Mouse (Mus musculus) gastrocnemius, adult 2 months (tissue): ENCODE data around the gene Atp8b2. TPM values are rescaled to one million over a fixed set of nuclear protein-coding genes. Genes with fewer than 3 reads are reported as not detected.

Source experiments
- DNase-seq: peaks from one replicate; pipeline ENCODE4 v3.0.0; 2022
- H3K27ac ChIP-seq: fragments of 200-600 bp; 2 replicates; pipeline ENCODE4 v1.8.1; 2022; ENCODE audit warnings: mild to moderate bottlenecking
- H3K4me3 ChIP-seq: fragments of 200-600 bp; 2 replicates; pipeline ENCODE4 v1.8.1; 2022; ENCODE audit warnings: mild to moderate bottlenecking, moderate library complexity
- CTCF ChIP-seq: fragments of 200-600 bp; IDR thresholded peaks from 2 replicates; pipeline ENCODE4 v1.8.1; 2022; ENCODE audit warnings: antibody characterized with exemption, mild to moderate bottlenecking, moderate library complexity
- intact Hi-C: fragments of 180-260 bp; cut with DNase I; formaldehyde crosslinking; loops from one replicate; pipeline ENCODE4 v1.15.1; 2025
- total RNA-seq, 2 experiments: library from RNA; stranded (reverse); gene quantifications; 2 replicates each; pipeline ENCODE4 v1.2.3; 2021

Atp8b2 gene
- total RNA-seq, 2 experiments from 2014 or later: 6.0 to 9.8 TPM

DNA sequence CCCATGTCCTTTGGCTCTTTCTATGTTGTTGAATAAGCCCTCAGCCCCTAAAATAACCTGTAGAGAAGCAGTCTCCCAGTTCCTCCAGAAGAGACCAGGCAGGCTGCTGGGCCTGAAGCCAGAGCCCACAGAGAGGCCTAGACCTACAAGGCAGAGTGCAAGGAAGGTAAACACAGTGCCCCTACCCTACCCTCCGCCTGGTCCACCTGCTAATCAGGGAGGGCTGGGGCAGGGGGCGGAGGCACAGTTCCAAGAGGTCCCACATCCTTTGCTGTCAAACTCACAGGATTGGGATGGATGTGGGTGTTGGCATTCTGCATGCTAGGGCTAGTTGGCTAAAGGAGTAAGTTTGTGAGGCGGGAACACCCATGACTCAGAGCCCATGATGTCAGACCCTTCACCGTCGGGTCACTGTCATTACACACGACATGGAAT is 51.2 kb downstream of the Atp8b2 start:
- DNase-seq: peak; percentile 49
- peak overlapping the region; percentile 95 for H3K27ac ChIP-seq
- intact Hi-C loops: no loop called here
- TF ChIP-seq CTCF: no peak
- H3K4me3 ChIP-seq: peak overlapping the region; percentile 87

GRCm38 (mm10) chr3:89911207-89911606 is 52.1 kb downstream of the Atp8b2 start:
- no peak for TF ChIP-seq CTCF
- Histone ChIP-seq H3K4me3 (peak overlapping the region; percentile 5; the same call in 1 of the 2 replicates), H3K27ac (peak overlapping the region; percentile 95; the same call in 1 of the 2 replicates)
- peak; percentile 47 for DNase-seq
- intact Hi-C loops: no loop called here

GRCm38 (mm10) chr3:89909703-89910542 is 53.4 kb downstream of the Atp8b2 start:
- TF ChIP-seq CTCF: no peak
- DNase-seq: peak; percentile 56
- peak overlapping the region; percentile 48 for H3K27ac ChIP-seq
- H3K4me3 ChIP-seq: peak overlapping the region; percentile 6; the same call in 1 of the 2 replicates
- intact Hi-C loops: no loop called here

GRCm38 (mm10) chr3:89908836-89909235 is 54.5 kb downstream of the Atp8b2 start:
- H3K4me3 ChIP-seq: no peak overlapping the region
- DNase-seq: no peak
- intact Hi-C loops: no loop called here
- TF ChIP-seq CTCF: no peak
- no peak overlapping the region for H3K27ac ChIP-seq

GRCm38 (mm10) chr3:89907846-89908245 is 55.5 kb downstream of the Atp8b2 start:
- intact Hi-C loops: no loop called here
- no peak for DNase-seq
- TF ChIP-seq CTCF: no peak
- Histone ChIP-seq H3K4me3 (no peak overlapping the region), H3K27ac (no peak overlapping the region)

DNA sequence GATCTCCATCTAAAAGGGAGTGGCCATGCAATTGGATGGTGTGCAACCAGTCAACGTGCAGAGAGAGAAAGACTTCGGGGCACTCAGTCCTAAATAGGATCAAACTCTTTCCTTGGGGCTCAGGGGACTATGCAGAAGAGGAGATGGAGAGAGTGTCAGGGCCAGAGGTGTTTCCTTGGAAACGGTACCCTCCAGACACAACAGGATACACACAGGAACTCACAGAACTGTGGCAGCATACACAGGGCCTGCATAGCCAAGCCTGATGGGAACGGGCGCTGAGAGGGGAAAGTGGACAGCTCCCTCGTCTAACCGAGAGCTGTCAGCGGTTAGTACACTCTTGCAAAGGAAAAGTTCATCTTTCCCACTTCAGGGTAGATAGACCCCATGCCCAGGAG is 63.8 kb downstream of the Atp8b2 start:
- intact Hi-C loops: no loop called here
- H3K27ac ChIP-seq: peak overlapping the region; percentile 61
- no peak for TF ChIP-seq CTCF

GRCm38 (mm10) chr3:89898870-89899510 is 64.3 kb downstream of the Atp8b2 start:
- Histone ChIP-seq H3K4me3 (no peak overlapping the region), H3K27ac (peak overlapping the region; percentile 61)
- no peak for TF ChIP-seq CTCF
- intact Hi-C loops: no loop called here
- DNase-seq: no peak

More for the DNA sequence above, 63.8 kb downstream of the Atp8b2 start:
- H3K4me3 ChIP-seq: no peak overlapping the region
- no peak for DNase-seq

DNA sequence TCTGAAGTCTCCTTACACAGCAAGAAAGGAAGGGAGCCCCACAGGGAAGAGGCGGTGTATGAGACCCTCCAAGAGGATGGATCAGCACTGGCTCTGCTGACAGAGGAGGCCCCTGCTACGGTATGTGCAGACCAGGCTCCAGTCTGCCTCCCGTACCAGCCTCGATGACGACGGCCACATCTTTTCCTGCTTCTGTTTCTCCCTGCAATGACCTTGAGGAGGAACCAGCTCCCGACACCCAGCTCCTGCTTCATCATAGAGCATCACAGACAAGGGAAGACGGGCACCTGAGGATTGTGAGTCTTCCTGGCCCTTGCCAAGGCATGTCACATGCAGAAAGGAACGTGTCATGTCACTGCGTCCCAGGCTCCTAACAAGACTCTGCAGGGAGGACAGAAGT is 65.3 kb downstream of the Atp8b2 start:
- no peak for TF ChIP-seq CTCF
- Histone ChIP-seq H3K27ac (no peak overlapping the region), H3K4me3 (no peak overlapping the region)
- DNase-seq: no peak
- intact Hi-C loops: no loop called here

- no peak for TF ChIP-seq CTCF
- intact Hi-C loops: no loop called here
- Histone ChIP-seq H3K4me3 (no peak overlapping the region), H3K27ac (peak overlapping the region; percentile 16; the same call in 1 of the 2 replicates)
- DNase-seq: no peak
These were observed 66.0 kb downstream of the Atp8b2 start for GRCm38 (mm10) chr3:89897204-89897796.

DNA sequence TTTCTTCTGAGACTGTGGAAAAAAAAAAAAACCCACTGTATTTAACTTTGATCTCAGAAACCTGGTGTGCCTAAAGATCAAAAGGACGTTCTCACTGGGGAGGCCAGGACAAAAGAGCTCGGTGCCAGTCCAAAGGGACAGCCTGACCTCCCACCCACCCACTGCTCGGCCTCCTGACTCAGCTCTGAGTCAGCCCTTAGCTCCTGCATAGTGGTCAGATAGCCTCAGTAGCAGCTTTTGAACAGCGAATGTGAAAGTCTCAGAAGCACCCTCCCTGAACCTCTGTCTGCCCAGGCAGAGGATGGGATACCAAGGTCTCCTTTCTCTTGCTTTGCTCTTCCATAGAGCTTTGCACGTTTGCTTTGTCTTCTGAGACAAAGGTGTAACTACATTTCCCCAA is 66.7 kb downstream of the Atp8b2 start:
- no peak for DNase-seq
- no peak overlapping the region for H3K27ac ChIP-seq
- no peak overlapping the region for H3K4me3 ChIP-seq
- intact Hi-C loops: no loop called here
- no peak for TF ChIP-seq CTCF

DNA sequence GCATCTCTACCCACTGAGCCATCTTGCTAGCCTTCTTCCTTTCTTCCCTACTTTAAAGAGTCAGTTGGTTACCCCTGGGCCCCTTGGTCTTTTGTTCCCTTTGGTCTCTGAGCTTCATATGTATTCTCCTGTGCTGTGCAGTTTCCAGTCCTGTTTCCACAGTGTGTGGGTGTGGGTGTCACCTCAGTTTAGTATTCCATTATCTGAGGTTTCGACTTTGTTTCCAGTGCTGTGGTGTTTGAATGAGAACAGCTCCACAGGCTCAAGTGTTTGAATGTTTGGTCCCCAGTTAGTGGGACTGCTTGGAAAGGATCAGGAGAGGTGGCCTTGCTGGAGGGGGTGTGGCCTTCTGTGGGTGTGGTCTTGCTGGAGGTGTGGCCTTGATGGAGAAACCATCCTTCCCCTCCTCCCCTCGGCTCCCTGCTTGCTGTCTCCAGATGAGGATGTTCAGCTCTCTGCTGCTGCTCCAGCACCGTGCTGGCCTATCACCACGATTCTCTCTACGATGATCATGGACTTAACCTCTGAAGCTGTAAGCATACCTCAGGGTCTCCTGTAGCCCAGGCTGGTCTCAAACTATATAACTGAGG is 70.7 kb downstream of the Atp8b2 start:
- TF ChIP-seq CTCF: no peak
- Histone ChIP-seq H3K27ac (no peak overlapping the region), H3K4me3 (no peak overlapping the region)
- no peak for DNase-seq
- intact Hi-C loops: no loop called here

DNA sequence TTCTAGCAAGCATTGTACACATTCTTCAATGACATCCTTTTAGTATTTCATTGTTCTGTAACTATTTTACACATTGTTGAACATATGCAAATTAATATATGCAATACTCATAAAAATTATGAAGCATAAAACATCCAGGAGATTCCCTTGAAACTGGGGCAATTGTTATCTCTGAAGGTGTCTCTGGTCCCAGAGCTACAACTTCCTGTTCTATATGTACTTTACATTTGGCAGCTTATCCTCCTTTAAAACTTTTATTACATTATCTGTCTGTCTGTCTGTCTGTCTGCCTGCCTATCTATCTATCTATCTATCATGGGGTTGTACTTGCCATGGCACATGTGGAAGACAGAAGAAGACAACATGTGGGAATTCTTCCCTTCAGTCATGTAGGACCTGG is 71.6 kb downstream of the Atp8b2 start:
- intact Hi-C loops: no loop called here
- no peak for TF ChIP-seq CTCF
- Histone ChIP-seq H3K27ac (no peak overlapping the region), H3K4me3 (no peak overlapping the region)
- no peak for DNase-seq
